Mouse (Mus musculus): Measurements from ENCODE around the gene Ddx25.

- TF ChIP-seq POLR2A (IDR thresholded peaks at IDR 0.05; ENCODE audit: low read depth, low read length): no peak
- TF ChIP-seq CTCF (conservative IDR thresholded peaks at IDR 0.05; ENCODE audit: insufficient read depth, insufficient read length, low read depth, low read length): no peak
These were observed 22.5 kb downstream of the Ddx25 start for GRCm38 (mm10) chr9:35535876-35536275.
